Mouse (Mus musculus) liver, embryonic 14.5 days (tissue): Measurements from ENCODE around the gene Aacs.

ENCODE experiments used
- CTCF ChIP-seq: IDR thresholded peaks from 2 replicates; pipeline ENCODE4 v1.5.1; 2016; ENCODE audit warnings: antibody characterized with exemption, low read depth, control low read depth
- EP300 ChIP-seq: IDR thresholded peaks from 2 replicates; pipeline ENCODE4 v1.6.1; 2016; ENCODE audit warnings: antibody characterized with exemption, low read depth

DNA sequence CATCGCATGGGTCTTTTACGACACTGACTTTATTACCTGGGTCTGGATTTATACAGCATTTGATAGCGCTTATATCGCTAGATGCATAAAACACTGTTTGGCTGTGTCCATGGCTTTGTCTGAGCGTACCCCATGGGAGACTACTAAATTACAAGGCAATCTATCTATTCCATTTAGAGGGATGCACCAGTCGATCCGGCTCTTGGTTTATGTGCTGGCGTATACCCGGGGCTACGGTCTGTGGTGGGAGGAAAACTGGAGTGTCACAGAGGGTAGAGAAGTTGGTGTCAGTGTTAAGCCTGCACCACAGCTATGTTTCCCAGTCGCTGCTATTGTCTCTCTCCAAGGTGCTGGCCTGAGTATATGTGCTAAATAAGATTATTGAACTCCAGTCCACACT is 90.1 kb downstream of the Aacs start:
- TF ChIP-seq CTCF: no peak
- TF ChIP-seq EP300: no peak
